Mouse (Mus musculus) inflammation-experienced regulatory T-cells (primary cell): ENCODE measurements around the gene Ube3c. TPM values are rescaled to one million over a fixed set of nuclear protein-coding genes. Genes with fewer than 3 reads are reported as not detected.

Experiments used
- polyA plus RNA-seq, 2 experiments: library from polyadenylated mRNA; unstranded; fragments of 100-300 nt; shearing (Covaris generic); gene quantifications; one replicate each; pipeline ENCODE4 v1.2.1; 2017

The Ube3c gene
- polyA plus RNA-seq, result 10 to 100 TPM; 51.0 to 61.7 TPM

DNA sequence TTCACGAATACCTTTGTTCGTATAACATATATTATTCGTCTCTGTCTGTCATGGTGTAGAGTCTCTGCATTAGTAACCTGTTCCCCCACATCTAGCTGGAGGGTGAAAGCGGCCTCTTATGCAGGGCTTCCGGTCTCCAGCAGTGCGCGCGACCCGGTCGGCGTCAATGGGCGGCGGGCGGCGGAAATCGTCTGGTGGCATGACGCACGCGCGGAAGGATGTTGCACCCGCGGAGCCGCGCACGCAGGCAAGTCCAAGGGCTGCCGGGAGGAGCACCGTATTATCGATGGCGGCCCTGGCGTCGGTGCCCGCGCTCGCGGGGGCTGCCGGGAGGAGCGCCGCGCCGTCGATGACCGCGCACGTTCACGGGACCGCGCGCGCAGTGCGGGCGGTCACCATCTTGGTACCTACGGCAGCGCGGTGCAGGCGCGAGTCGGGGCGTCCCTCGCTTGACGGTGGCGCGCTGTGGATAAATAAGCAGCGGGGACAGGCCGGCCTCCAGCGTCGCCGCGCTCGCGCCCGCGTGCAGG lies at the start of gene Ube3c:
Gene Ube3c, plus strand, starts transcription at position 395 of the 530 bp plus-strand sequence.

Other genes starting within 250 kb of the Ube3c start
- 1 to 10 TPM; 2.3 TPM for gene Lmbr1, start 190.9 kb upstream of the Ube3c start, polyA plus RNA-seq
- 10 to 100 TPM; 31.4 to 43.1 TPM for gene Nom1, start 134.6 kb upstream of the Ube3c start, polyA plus RNA-seq
- gene Mnx1, start 90.8 kb upstream of the Ube3c start, polyA plus RNA-seq, result under 1 TPM in 1 of 2 experiments, not detected in 1; 0.16 TPM
- 100 to 1,000 TPM; 173 to 234 TPM for gene Dnajb6, start 166.4 kb downstream of the Ube3c start, polyA plus RNA-seq
- gene Gm5129, start 166.7 kb downstream of the Ube3c start, polyA plus RNA-seq, result under 1 TPM in 1 of 2 experiments, not detected in 1; 0.69 TPM